Mouse (Mus musculus) layer of hippocampus, postnatal 10 days (tissue): ENCODE measurements at regions not wholly inside any gene's neighbourhood (a gene's known extent, or its start where the extent isn't known, plus 50 kb on each side); places are given as distances from the start of the nearest gene placed in this dataset.

Source experiments
- DNase-seq, 2 experiments: peaks; one replicate each; pipeline ENCODE4 v3.0.0; 2021; ENCODE audit warnings: low spot score in 2 of 2

DNA sequence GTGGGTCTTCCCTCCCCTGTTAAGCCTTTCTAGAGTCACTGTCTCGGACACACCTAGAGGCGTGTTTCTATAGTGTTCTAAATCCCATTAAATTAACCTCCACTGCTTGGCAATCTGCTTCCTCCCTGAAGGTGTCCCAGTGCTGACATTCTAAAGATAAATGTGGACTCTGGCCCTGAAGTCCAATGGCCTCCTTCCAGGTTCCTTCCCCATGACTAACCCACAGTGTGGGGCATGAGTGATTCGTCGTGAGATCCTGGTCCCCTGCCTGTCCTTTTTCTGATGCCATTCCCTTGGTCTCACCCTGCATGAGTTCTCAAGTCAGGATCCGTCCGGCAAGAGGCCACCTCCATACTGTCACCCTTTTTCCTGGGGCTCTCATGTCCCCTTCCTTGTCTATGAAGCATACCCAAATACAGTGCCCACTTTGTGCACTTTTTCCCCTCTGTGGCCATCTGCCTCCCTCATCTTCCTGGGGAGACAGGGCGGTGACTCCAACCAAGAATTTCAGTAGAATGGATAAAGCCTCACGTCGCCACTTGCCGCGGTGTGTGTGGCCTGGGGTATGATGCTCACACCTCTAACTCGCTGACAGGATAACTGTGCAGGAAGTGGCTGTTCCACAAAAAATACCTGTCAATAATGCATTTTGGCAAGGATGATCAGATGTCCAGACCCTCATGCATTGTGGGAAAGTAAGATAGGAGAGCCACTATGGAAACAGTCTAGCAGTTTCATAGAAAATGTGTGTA, 152.9 kb downstream of the Gm9376 start:
- DNase-seq, result no peak

DNA sequence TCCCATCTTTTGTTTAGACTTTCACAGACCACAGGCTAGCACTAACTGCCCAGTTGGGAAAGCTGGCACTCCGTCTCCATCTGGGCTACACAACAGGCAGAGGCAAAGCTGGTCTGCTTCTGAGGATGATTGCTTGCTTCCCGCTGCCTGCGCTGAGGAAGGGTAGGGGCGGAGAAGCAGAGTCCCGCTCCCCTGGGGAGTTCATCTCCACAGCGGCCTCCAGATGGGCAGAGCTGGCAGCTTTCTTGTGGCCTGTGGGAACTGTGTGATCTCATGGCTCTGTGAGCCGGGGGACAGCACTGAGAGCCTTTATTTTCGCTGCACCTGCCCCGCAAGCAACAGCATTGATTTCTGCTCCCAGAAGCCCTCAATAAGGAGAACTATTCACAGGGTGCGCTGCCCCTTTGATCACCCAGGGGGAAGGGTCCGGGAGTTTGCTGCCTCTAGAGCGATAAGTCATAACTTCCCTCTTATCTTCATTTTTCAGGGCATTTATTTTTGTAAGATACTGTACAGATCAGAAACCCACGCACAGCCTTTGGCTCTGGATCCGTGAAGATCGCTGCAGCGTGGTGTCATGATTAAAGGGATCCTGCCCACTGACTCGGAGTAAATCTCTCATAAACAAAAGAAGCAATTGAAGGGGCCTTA, 155.7 kb downstream of the Gm9376 start:
- DNase-seq, result peak; percentile 31 to 57

DNA sequence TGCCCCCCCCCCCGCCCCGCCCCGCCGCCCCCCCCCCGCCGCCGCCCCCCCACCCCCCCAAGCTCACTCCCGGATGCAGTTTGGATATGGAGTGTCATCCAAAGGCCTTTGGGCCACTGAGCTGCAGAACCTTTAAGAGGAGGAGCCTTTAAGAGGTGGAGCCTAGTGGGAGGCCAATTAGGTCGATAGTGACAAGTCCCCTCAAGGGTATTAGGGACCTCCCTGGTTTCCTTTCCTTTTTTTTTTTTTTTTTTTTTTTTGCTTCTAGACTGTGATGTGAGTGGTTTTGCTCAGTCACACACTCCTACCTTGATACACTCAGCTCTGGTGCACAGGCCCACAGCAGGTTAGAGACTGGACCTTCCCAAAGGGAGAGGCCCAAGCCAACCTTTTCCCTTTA, 156.5 kb downstream of the Gm9376 start:
- no peak for DNase-seq

DNA sequence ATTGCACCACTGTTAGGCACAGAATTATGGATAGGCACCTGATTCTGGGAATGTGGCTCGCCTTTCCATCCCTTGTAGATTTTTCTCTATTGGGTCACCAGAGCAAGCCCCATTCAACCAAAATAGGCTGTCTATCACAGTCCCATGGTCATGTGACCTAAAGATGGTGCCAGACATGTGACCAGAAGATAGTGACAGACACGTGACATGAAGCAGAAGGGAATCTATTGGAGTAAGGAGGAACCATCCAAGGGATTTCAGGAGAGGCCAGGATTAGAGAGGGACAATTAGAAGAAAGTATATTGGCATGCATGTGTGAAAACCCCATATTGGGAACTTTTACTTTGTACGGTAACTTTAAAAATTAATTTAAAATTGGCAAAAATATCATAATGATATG, 159.8 kb downstream of the Gm9376 start:
- DNase-seq, result no peak

DNA sequence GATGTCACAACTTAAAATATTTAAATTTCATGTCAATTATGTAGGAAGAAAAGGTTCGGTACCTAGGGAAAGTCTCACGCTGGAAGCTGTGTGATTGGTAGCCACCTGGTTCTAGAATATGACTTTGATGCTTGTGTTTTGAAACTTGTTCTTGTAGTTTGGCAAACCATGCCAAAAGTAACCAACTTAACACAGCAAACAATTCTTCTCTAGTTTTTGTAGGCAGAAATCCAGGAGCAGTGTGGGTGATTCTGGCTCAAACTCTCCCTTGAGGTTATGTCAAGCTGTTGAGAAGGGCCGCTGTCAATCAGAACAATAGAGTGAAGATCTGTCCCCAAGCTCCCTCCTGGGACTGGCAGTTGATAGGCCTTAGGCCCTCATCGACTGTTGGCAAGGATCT, 163.5 kb downstream of the Gm9376 start:
- DNase-seq, result no peak

DNA sequence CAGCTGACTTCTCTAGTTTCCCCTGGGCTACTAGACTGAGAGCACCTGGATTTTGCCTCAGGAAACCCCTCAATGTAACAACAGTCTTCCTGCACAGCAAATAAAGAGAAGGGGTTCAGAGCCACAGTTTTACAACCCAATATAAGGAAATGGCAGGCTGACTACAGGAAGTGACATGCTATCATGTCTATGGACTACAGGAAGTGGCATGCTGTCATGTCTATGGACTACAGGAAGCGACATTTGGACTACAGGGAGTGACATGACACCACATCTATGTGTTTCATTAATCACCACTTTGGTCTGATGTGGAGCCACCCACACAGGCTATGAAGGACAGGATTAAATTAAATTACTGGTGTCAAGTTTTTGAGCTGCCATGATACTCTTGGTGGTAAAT, 164.0 kb downstream of the Gm9376 start:
- no peak for DNase-seq

DNA sequence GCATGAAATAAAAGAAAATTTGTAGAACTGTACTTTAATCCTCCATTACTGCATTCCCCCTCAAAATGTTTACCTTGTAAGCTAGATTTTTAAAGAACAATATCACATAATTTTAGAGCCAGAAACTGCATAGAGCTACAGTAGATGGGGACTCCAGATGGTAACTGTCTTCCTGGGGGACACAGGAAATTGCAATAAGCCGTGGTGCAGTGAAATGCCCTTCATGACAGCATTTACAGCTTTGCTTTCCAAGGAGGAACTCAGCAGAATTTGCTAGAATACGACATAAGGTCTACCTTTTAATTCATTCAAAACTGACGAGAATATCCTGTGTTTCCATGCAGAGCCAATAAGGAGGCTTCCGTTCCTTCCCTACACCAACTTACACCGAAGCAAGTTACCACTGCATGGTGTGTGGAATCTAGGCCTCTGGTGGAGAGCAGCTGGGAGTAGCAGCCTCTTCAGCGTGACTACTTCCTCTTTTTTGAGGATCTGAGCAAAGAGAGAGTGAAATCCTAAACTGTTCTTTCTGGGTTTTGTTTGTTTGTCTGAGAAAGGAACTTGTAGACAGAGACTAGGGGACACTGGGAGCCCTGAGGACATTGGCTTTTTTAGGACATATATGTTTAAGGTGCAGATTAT, 164.6 kb downstream of the Gm9376 start:
- no peak for DNase-seq
